Mouse (Mus musculus) T-cell, adult 2 months (primary cell): ENCODE data around the gene Egf.

Experiments
- DNase-seq: peaks from one replicate; pipeline ENCODE4 v3.0.0; 2022; ENCODE audit warnings: low spot score

Gene Egf

GRCm38 (mm10) chr3:129650293-129650612 lies 104.9 kb downstream of the Egf start:
- DNase-seq: no peak

- DNase-seq: no peak
Observed at GRCm38 (mm10) chr3:129649586-129650292, 105.4 kb downstream of the Egf start.

- DNase-seq: no peak
Observed at GRCm38 (mm10) chr3:129648598-129648997, 106.5 kb downstream of the Egf start.

- no peak for DNase-seq
Observed at GRCm38 (mm10) chr3:129647312-129647711, 107.8 kb downstream of the Egf start.

- DNase-seq: no peak
Observed at GRCm38 (mm10) chr3:129646781-129647180, 108.3 kb downstream of the Egf start.

- no peak for DNase-seq
Observed at GRCm38 (mm10) chr3:129645409-129645808, 109.7 kb downstream of the Egf start.

- DNase-seq: no peak
Observed at GRCm38 (mm10) chr3:129641621-129642020, 113.5 kb downstream of the Egf start.

- no peak for DNase-seq
Observed at GRCm38 (mm10) chr3:129640211-129641000, 114.7 kb downstream of the Egf start.

- no peak for DNase-seq
Observed at GRCm38 (mm10) chr3:129639701-129640100, 115.4 kb downstream of the Egf start.

DNA sequence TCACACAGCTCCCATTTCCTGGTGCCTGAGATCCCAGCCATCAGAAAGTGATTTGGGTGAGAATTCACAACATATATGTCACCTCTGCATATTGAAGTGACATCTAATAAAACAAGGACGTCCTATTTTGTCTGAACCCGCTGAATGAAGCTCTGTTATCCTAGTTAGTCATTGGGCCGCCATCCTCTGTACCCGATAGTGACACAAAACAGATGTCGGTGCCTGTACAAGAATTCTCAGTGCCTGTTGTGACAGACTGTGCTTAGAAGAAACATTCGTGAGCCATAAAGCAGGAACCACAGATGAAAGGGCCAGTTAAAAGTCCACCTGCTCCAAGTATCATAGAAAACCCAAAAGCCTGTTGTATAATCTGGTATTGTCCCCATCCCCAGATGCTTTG lies 117.7 kb downstream of the Egf start:
- DNase-seq: no peak

- DNase-seq: peak; percentile 15
Observed at GRCm38 (mm10) chr3:129634260-129634901, 120.7 kb downstream of the Egf start.

DNA sequence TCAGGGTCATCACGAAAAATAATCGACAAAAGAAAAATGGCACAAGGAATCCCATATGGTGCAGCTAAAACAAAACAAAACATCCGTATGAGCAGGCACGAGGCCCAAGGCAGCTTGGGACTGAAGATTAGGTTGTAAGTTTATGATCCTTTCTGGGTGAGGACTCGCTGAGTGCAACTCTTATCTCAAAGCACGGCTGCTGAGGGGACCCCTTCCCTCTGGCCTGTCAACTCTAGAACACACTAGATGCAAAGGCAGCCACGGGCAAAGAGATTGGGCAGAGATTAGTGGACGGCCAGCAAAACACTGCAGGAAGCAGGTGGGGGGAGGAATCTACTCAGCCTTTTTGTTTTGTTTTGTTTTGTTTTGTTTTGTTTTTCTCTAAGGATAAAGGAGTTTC lies 121.6 kb downstream of the Egf start:
- no peak for DNase-seq

DNA sequence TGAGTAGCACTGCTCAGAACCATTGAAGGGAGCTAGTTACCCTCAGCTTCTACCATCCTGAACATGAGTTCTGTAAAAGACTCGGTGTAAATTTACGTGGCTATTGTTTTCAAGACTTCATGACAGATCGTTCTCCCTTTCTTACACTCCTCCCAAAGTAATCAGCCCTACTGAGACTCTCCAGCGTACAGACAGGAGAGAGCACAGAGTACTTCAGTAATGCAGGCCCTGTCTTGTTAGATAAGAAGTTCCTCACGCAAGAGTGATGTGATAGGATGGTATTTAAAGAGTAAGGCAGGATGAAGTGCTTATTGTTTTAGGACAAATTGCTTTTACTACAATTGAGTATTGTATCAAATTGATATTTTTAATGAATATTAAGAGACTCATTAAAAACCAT lies 123.3 kb downstream of the Egf start:
- no peak for DNase-seq

DNA sequence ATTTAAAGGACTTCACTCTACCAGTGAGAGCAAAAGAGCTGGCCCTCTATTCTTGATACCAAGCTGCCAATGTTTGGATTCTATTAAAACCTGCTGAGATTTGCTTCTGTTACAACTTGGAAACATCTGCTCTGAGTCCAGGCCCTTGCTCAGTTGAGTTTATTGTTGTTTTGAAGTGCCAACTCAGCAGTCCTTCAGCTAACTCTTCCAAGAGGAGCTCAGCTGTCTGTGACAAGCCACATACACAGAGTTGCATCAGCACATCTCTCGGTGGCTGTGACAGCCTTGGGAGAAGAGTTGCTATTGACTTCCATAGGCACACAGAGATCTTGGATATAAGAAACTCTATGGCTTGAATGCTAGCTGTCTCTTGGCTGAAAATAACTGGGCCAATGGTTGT lies 124.1 kb downstream of the Egf start:
- no peak for DNase-seq
